Mouse (Mus musculus) ES-E14 (cell line): ENCODE results near the gene Zfp831.

Experiments used
- CHD2 ChIP-seq: IDR thresholded peaks from 2 replicates; pipeline ENCODE4 v1.6.1; 2014; ENCODE audit warnings: mild to moderate bottlenecking, low read depth, low read length, inconsistent platforms
- HCFC1 ChIP-seq: IDR thresholded peaks from 2 replicates; pipeline ENCODE4 v1.6.1; 2012; ENCODE audit warnings: low read length, inconsistent platforms, borderline replicate concordance; ENCODE audit not compliant: insufficient read depth
- MAFK ChIP-seq: IDR thresholded peaks from 2 replicates; pipeline ENCODE4 v1.6.1; 2014; ENCODE audit warnings: mild to moderate bottlenecking, low read depth, low read length, inconsistent platforms; ENCODE audit not compliant: insufficient read depth
- ZC3H11A ChIP-seq: IDR thresholded peaks from 2 replicates; pipeline ENCODE4 v1.6.1; 2012; ENCODE audit warnings: low read depth, mild to moderate bottlenecking, inconsistent platforms, low read length, borderline replicate concordance
- ZNF384 ChIP-seq: IDR thresholded peaks from 2 replicates; pipeline ENCODE4 v1.6.1; 2012; ENCODE audit warnings: low read depth, low read length, inconsistent platforms

DNA sequence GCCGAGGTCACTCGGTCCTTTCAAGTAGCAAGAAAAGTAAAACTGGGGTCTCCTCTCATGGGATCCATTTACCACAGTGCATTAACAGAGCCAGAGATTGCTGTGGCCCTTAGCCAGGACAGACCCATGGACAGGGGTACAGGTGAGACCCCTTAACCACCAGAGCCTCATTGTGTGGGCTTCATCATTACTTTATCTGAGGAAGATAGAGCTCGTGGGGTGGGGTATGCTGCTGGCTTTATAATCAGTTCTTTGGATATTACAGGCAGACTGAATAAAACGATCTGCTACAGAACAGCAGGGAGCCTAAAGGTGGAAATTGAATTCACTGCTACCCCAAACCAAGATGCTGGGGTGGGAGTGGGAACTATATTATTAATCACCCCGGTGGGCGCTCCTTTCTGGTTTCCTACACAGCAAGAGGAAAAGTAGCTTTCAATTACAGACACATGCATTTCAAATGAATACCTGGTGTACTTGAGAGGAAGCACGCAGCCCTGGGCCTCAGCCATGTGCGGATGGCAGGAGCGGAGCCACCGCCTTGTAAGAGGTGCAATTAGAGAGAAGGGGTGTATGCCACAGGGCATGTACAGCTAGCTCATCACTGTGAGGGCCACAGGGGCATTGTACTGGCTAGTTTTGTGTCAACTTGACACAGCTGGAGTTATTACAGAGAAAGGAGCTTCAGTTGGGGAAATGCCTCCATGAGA, 83.9 kb downstream of the Zfp831 start:
- TF ChIP-seq ZC3H11A (no peak), ZNF384 (no peak), HCFC1 (no peak), CHD2 (no peak), MAFK (no peak)
